Mouse (Mus musculus): Measurements from ENCODE around the gene Eprs. TPM values are rescaled to one million over a fixed set of nuclear protein-coding genes. Genes with fewer than 3 reads are reported as not detected.

Eprs gene
- 106 TPM for total RNA-seq (2023)

DNA sequence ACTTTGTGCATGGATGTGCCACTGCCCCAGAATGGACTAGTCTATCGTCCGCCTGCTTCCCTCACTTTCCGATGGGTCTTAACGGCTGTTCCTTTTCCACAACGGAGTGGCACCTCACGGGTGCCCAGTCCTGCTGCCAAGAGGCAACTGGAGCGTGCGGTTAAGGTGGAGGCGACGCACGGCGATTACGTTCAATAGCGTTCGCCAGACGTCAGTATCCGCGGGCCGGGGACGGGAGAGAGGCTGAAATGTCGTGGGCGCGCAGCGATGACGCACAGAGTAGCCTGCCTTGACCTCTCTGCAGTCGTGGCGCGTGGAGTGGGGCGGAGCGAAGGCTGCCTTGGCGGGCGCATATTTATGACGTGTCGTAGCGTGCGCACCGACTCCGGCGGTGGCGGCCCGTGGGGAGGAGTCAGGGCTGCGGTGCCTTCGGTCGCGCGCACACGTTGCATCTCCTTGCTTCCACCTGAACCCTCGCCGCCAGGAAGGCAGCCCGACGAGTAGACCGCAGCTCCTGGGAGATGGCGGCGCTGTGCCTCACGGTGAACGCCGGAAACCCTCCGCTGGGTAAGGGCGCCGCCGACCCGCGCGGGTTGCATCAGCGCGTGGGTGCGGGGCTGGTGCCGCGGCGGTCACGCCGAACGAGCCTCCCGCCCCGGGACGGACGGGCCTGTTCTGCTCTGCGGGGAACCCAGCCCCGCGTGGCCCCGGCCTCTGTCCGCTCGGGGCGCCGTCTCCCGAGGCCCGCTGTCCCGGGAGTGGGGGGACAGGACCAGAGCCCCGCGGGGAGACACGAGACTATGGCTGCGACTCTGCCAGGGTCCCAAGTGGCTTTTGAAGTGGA, at the start of gene Eprs:
TSS of gene Eprs (plus strand) at position 368 of the 844 bp plus-strand sequence.

DNA sequence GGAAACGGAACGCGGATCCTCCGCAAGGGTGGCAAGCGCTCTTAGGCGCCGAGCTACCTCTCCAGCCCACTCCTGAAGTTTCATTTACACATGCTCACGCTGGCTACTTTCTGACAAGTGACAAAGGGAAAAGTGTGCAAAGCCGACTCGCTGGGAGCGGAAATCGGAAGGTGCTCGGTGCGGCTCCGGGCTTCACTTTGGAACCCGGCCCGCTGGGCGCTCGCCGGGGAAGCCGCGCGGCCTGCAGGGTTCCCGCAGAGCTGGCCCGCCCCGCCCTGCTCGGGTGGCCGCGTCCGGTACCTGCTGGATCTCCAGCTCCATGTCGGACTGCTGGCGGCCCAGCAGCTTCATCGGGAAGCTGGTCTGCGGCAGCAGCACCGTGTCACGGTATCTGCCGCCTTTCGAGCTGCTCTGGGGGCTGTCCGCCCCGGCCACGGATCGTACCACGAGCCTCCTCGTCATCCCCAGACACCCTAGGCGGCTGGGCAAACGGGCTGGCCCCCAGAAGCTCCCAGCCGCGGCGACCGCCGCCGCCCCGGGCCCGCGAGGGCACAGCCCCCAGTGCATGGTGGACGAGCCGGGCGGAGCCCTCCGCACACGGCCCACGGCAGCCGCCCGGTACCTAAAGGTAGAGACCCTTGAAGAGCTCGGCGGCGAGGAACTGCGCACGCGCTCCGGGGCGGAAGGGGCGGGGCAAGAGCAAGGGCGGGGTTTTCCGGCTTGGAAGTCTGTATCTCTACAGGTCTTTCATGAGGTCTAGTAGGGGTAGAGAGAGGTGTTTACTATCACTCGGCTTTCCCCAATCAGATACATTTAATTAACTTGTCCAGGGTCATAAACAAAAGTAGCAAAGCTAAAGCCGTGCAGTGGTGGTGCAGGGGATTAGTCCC, 33.9 kb upstream of the Eprs start, which contains the start of gene Iars2:
TSS of gene Iars2 (minus strand) at position 676 of the 890 bp plus-strand sequence.

DNA sequence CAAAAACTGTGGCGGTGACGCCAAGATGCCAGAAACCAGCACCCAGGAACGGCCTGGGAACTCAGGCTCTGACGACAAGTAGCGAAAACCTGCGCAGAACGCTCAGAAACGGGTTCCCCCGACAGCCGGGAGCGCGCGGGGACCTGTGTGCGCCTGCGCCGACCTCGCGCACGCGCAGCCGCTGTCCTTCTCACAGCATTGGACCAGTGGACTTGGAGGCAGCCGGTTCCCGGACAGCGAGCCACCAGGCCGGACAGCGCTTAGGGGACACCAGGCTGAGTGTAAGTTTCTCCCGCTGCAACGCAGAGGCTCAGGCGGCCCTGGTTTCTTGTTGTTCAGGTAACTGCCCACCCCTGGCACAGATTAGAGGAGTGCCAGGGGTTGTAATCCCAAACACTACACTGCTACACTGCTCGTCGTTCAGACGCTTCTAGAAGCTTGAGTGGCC, 30.8 kb upstream of the Eprs start, which contains the start of gene Bpnt1:
TSS of gene Bpnt1 (plus strand) at position 167 of the 448 bp plus-strand sequence.

DNA sequence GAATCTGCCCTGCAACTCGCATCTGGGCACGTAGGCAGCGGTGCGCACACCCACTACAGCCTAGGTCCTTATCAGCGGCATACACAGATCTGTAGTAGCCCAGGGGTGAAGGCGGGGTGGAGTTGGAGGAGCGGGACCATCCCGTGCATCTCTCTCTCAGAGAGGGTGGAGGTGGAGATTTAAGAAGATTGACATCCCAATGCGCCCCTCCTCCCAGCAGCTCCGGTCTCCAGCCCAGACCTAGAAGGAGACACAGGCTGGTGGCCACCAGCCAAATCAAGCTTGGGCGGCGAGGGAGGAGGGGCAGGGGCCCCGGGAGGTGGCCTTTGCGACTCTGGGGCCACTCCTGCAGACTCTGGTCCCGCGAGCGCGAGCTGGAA, 91.7 kb downstream of the Eprs start, which contains the start of gene Slc30a10:
TSS of gene Slc30a10 (plus strand) at position 274 of the 380 bp plus-strand sequence.

Other genes starting within 250 kb of the Eprs start
- 50.5 TPM for gene Rab3gap2, start 158.9 kb upstream of the Eprs start, total RNA-seq (2023)
- 32.3 TPM for gene Iars2, start 33.6 kb upstream of the Eprs start, total RNA-seq (2023)
- 25.9 TPM for gene Bpnt1, start 30.9 kb upstream of the Eprs start, total RNA-seq (2023)
- not detected for gene Slc30a10, start 91.8 kb downstream of the Eprs start, total RNA-seq (2023)